Mouse (Mus musculus) hindbrain, postnatal 0 days (tissue): ENCODE measurements around the gene Wwc1. TPM values are rescaled to one million over a fixed set of nuclear protein-coding genes. Genes with fewer than 3 reads are reported as not detected.

Experiments used
- ATAC-seq: fragments of 200-750 bp; cut with Nextera tagmentation; 2 replicates; pipeline ENCODE4 v1.8.0; 2017; ENCODE audit warnings: mild to moderate bottlenecking, moderate TSS enrichment, moderate library complexity
- DNase-seq: peaks from one replicate; pipeline ENCODE4 v3.0.0-alpha.2; 2015; ENCODE audit warnings: low spot score
- H3K27ac ChIP-seq: fragments of 300-500 bp; sonication (generic); 2 replicates; pipeline ENCODE4 v1.5.1; 2014; ENCODE audit warnings: mild to moderate bottlenecking
- H3K27me3 ChIP-seq: fragments of 300-500 bp; sonication (generic); 2 replicates; pipeline ENCODE4 v1.6.1; 2014; ENCODE audit warnings: low read length, mixed read lengths; ENCODE audit not compliant: insufficient read depth
- H3K36me3 ChIP-seq: fragments of 300-500 bp; sonication (generic); 2 replicates; pipeline ENCODE4 v1.6.1; 2014; ENCODE audit warnings: low read length, mixed read lengths; ENCODE audit not compliant: insufficient read depth
- H3K4me1 ChIP-seq: fragments of 300-500 bp; sonication (generic); 2 replicates; pipeline ENCODE4 v1.6.1; 2014; ENCODE audit warnings: antibody characterized with exemption, low read length, mixed read lengths; ENCODE audit not compliant: insufficient read depth
- H3K4me2 ChIP-seq: fragments of 300-500 bp; sonication (generic); 2 replicates; pipeline ENCODE4 v1.6.1; 2014; ENCODE audit warnings: low read depth, mild to moderate bottlenecking, low read length, moderate library complexity, mixed read lengths
- H3K4me3 ChIP-seq: fragments of 300-500 bp; sonication (generic); 2 replicates; pipeline ENCODE4 v1.5.1; 2014; ENCODE audit warnings: low read length
- H3K9ac ChIP-seq: fragments of 300-500 bp; sonication (generic); replicated peaks from 2 replicates; pipeline ENCODE4 v1.6.1; 2014; ENCODE audit warnings: mild to moderate bottlenecking, low read length, moderate library complexity, mixed read lengths
- H3K9me3 ChIP-seq: fragments of 300-500 bp; sonication (generic); 2 replicates; pipeline ENCODE4 v1.6.1; 2016; ENCODE audit warnings: low read length, mixed read lengths
- CTCF ChIP-seq: IDR thresholded peaks from 2 replicates; pipeline ENCODE4 v1.5.1; 2016; ENCODE audit warnings: antibody characterized with exemption, control low read depth, low read depth
- WGBS: fragments of 180-500 bp; shearing (Covaris S2); extraction: QIAGEN DNeasy Blood & Tissue Kit; methylation state at CpG from one replicate; pipeline ENCODE4 v1.1.7; 2014; 5-methylcytosine and 5-hydroxymethylcytosine counted together
- polyA plus RNA-seq: library from polyadenylated mRNA; unstranded; fragments of >200 nt; fragmentation: Nextera tagmentation; extraction: Ambion mirVana; gene quantifications from 2 replicates; pipeline ENCODE4 v1.2.1, GENCODE M21; 2015
- total RNA-seq: library from RNA; depleted of rRNA; stranded (reverse); fragments of >200 nt; gene quantifications from 2 replicates; pipeline ENCODE4 v1.2.3, GENCODE M21; 2014

Gene Wwc1
- total and polyA plus RNA-seq, 2 experiments from 2014 or later: 9.0 to 17.8 TPM

- DNase-seq: no peak
- no peak for TF ChIP-seq CTCF
- no peak overlapping the region for H3K4me3 ChIP-seq
- H3K27ac ChIP-seq: no peak overlapping the region
- H3K9ac ChIP-seq: no peak overlapping the region
- no peaks in the 10 kb centered on the region for H3K27me3 ChIP-seq
- H3K9me3 ChIP-seq: no peaks in the 10 kb centered on the region
- H3K4me1 ChIP-seq: peaks cover 19% of the 10 kb centered on the region; the same call in 1 of the 2 replicates
- no peak overlapping the region for H3K4me2 ChIP-seq
- no peak for ATAC-seq
- 81% methylated on average over 6 of the region's 6 CpGs for WGBS
- no peaks in the 10 kb centered on the region for H3K36me3 ChIP-seq
Observed at GRCm38 (mm10) chr11:35974632-35975450, 5.5 kb downstream of the Wwc1 start.

DNA sequence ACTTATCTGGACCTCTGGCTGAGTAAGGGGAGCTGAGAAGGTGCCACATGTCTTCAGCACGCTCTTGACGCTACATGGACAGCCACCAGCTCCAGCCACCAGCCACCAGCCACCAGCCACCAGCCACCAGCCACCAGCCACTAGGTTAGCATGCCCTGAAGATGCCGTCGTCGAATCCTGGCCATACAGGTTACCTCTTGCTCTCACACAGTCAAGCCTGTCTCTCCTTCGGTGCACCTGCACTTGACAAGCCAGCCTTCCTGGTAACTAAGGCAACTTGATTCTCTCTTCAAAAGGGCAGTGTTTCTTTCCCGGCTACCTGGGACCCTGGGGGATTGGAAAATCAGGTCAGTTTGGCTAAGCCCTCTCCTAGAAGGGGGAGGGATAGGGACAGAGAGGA is 7.2 kb downstream of the Wwc1 start:
- Histone ChIP-seq H3K36me3 (no peaks in the 10 kb centered on the region), H3K4me3 (no peak overlapping the region), H3K27me3 (no peaks in the 10 kb centered on the region), H3K9ac (no peak overlapping the region), H3K4me1 (peaks cover 15% of the 10 kb centered on the region; the same call in 1 of the 2 replicates), H3K4me2 (no peak overlapping the region), H3K9me3 (no peaks in the 10 kb centered on the region), H3K27ac (no peak overlapping the region)
- no peak for ATAC-seq
- no peak for TF ChIP-seq CTCF
- WGBS: 36% methylated on average over 7 of the region's 7 CpGs
- DNase-seq: no peak

GRCm38 (mm10) chr11:35972270-35972931 is 7.9 kb downstream of the Wwc1 start:
- Histone ChIP-seq H3K27ac (no peak overlapping the region), H3K36me3 (no peaks in the 10 kb centered on the region), H3K4me3 (no peak overlapping the region), H3K9me3 (no peaks in the 10 kb centered on the region), H3K9ac (no peak overlapping the region), H3K27me3 (no peaks in the 10 kb centered on the region), H3K4me2 (peak overlapping the region; percentile 23), H3K4me1 (peaks cover 15% of the 10 kb centered on the region; the same call in 1 of the 2 replicates)
- ATAC-seq: no peak
- no peak for TF ChIP-seq CTCF
- 8% methylated on average over 6 of the region's 6 CpGs for WGBS
- peak; percentile 35 for DNase-seq

DNA sequence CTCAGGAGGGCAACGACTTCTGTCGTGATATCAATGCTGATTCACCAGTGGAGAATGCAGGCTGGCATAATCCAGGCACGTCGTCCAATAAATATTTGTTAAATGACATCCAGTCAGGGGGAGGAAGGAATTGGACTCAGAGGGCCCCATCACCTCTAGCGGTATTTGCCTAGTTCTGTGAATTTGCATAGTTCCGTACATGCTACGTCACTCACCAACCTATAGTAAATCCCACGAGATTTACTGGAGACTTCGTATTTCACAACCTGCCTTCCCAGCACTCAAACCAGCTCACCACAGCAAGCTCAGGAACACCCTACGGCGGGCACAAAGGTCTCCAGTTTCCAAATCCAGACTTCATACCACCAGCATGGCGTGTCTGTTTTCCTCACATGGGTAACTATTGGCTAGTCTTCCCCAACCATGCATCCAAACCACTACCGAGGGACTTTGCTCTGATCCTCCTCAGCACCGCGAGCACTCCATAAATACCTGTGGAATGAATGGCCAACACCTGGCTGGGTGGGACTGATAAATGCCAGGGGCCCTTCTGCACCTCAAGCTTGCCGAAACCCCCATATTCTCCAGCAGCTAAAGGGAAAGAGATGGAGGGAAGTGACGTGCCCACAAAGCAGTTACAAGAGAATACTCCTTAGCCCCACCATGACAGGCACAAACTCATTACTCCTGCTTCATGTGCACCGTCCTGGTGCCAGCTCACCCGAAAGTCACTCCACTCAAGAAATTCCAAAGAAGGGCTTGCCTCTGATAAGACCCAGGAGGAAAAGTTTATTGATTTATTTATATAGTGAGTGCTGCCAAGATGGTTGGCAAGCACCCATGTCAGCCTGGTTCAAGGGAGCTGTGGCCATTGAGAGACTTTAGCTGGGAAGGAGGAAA is 9.3 kb downstream of the Wwc1 start:
- no peak overlapping the region for H3K4me2 ChIP-seq
- no peak overlapping the region for H3K4me3 ChIP-seq
- 85% methylated on average over 19 of the region's 19 CpGs for WGBS
- no peaks in the 10 kb centered on the region for H3K27me3 ChIP-seq
- H3K9me3 ChIP-seq: no peaks in the 10 kb centered on the region
- H3K36me3 ChIP-seq: no peaks in the 10 kb centered on the region
- no peak for DNase-seq
- no peak overlapping the region for H3K9ac ChIP-seq
- H3K4me1 ChIP-seq: peaks cover 12% of the 10 kb centered on the region; the same call in 1 of the 2 replicates
- no peak overlapping the region for H3K27ac ChIP-seq
- no peak for TF ChIP-seq CTCF
- ATAC-seq: no peak

GRCm38 (mm10) chr11:35968291-35968690 is 12.0 kb downstream of the Wwc1 start:
- Histone ChIP-seq H3K4me3 (no peak overlapping the region), H3K27me3 (no peaks in the 10 kb centered on the region), H3K4me1 (peaks cover 4% of the 10 kb centered on the region; the same call in 1 of the 2 replicates), H3K4me2 (no peak overlapping the region), H3K27ac (no peak overlapping the region), H3K9me3 (no peaks in the 10 kb centered on the region), H3K36me3 (no peaks in the 10 kb centered on the region), H3K9ac (no peak overlapping the region)
- DNase-seq: no peak
- WGBS: 87% methylated on average over 10 of the region's 10 CpGs
- no peak for TF ChIP-seq CTCF
- no peak for ATAC-seq

GRCm38 (mm10) chr11:35963981-35964549 is 16.3 kb downstream of the Wwc1 start:
- H3K4me1 ChIP-seq: no peaks in the 10 kb centered on the region
- no peak for TF ChIP-seq CTCF
- H3K9ac ChIP-seq: no peak overlapping the region
- DNase-seq: no peak
- no peaks in the 10 kb centered on the region for H3K27me3 ChIP-seq
- no peak overlapping the region for H3K4me2 ChIP-seq
- no peaks in the 10 kb centered on the region for H3K9me3 ChIP-seq
- H3K4me3 ChIP-seq: no peak overlapping the region
- H3K36me3 ChIP-seq: no peaks in the 10 kb centered on the region
- no peak overlapping the region for H3K27ac ChIP-seq
- no peak for ATAC-seq
- 82% methylated on average over 9 of the region's 9 CpGs for WGBS
